Mouse (Mus musculus): Measurements from ENCODE around the gene Olfr342. TPM values are rescaled to one million over a fixed set of nuclear protein-coding genes. Genes with fewer than 3 reads are reported as not detected.
A peak's percentile ranks its signal among the peaks of the same experiment; 100 is the strongest.

The Olfr342 gene
- not detected for total RNA-seq (2021)

DNA sequence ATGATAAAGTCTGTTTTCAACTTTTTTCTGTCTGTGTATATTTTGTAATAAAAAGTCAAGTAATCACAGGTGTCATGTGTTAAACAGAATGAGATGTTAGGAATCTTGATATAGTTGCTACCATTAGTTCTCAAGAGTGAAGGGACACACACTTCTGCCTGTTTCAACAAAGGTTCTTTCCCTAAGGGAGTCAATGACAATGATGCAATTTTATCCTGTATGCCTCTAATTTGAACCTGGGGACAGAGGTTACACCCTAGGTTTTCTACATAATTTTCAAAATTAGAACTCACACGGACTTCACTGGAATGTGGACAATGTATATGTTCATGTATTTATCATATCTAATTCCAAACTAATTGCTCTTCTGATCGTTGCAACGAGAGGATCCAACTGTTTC lies at the start of gene Olfr342:
TSS of gene Olfr342 (plus strand) at position 301 of the 400 bp plus-strand sequence.
- no peak for DNase-seq (ENCODE audit: extremely low spot score in 1 of 2, low spot score in 1 of 2)

DNA sequence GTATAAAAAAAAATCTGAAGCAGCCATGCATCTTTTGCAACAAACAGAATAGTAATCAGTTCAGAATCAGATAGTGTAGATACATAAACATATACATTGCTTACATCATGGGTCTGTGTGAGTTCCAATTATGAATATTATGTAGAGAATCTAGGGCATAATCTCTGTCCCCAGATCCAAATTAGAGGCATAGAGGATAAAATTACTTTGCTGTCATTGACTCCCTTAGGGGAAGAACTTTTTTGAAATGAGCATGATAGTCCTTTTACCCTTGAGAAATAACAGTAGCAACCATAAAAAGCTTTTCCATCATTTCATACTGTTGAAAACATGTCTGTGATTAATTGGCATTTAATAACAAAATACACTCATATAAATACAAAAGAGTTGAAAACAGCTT lies 42.4 kb upstream of the Olfr342 start, which contains the start of gene Olfr341:
TSS of gene Olfr341 (minus strand) at position 101 of the 400 bp plus-strand sequence.
- no peak for DNase-seq (ENCODE audit: extremely low spot score in 1 of 2, low spot score in 1 of 2)

DNA sequence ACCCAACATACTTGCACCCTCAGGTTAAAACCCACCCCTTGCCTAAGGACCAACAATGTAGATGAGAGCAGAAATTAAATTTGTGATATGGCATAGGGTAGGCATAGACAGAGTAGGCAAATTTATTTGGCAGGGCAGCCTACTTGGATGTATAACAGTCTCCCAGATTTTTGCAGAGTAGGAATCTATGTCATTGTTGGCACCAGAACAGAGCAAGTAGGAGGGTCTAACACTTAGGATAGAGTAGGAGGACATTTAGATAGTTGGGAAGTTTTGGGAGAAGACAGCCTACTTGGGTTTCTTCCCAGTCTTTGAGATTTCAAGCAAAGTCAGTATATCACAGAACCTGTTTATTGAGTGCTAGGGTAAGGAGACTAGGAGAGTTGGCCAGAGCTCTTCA lies 40.4 kb downstream of the Olfr342 start:
- no peak for DNase-seq (ENCODE audit: extremely low spot score in 1 of 2, low spot score in 1 of 2)

DNA sequence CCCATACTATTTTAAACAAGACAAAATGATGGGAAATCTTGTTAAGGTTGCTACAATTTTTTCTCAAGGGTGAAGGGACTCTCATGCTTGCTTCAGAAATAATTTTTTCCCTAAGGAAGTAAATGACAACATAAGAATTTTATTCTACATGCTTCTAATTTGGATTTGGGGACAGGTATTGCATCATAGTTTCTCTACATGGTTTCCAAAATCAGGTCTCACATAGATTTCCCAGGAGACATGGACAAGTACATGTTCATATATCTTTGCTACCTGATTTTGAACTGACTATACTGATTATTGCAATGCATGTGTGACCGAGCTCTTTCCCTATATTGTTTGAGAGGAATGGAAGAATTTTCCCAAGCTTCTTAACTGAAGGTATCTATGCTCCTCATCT lies 41.6 kb downstream of the Olfr342 start, which contains the start of gene Olfr344:
TSS of gene Olfr344 (plus strand) at position 301 of the 400 bp plus-strand sequence.
- no peak for DNase-seq (ENCODE audit: extremely low spot score in 1 of 2, low spot score in 1 of 2)

DNA sequence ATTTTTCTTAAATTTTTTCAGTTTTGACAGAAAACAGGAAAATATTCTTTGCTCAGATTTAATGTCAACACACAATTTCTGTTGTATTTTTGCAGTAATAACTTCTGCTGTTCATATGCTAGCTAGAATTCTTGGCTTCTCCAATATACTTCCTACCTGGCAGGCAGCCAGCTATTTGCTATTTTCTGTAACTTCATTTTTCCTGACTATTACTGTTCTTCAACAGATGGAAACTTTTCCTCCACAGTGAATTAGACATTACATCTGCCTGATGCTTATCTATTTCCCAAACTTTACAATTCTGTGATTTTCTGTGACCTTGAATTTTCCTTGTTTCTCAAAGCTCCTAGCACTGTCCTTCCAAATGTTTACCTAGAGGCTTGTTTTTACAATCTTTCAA lies 42.2 kb downstream of the Olfr342 start:
- DNase-seq (ENCODE audit: extremely low spot score in 1 of 2, low spot score in 1 of 2) = peak in 1 of 2 experiments; percentile 2

DNA sequence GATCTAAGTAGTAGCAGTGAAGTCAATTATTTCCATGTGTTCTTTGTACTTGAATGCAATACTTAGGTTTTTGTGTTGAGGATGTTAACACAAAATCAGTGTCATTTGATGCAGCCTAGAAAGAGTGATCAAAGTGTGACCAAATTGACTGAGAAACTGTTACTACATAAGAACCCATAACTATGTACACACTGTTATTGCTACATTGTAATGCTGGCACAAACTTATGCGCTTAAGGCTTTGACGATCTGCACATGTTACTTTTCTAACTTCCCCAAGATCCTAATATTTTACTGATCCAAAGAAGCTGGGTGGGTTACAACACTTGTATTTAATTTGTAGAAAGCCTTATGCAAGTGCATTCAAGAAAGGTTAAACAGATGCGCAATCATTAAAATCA lies 43.0 kb downstream of the Olfr342 start:
- DNase-seq (ENCODE audit: extremely low spot score in 1 of 2, low spot score in 1 of 2) = no peak

Other genes with a start within 250 kb of the Olfr342 start
- gene Olfr338, start 151.5 kb upstream of the Olfr342 start, total RNA-seq (2021) = not detected
- gene Olfr339, start 106.1 kb upstream of the Olfr342 start, total RNA-seq (2021) = not detected
- not detected for gene Olfr340, start 72.4 kb upstream of the Olfr342 start, total RNA-seq (2021)
- not detected for gene Olfr341, start 42.5 kb upstream of the Olfr342 start, total RNA-seq (2021)
- not detected for gene Olfr344, start 41.7 kb downstream of the Olfr342 start, total RNA-seq (2021)
- gene Olfr345, start 115.0 kb downstream of the Olfr342 start, total RNA-seq (2021) = not detected
- not detected for gene Olfr346, start 160.8 kb downstream of the Olfr342 start, total RNA-seq (2021)
- gene Olfr347, start 206.9 kb downstream of the Olfr342 start, total RNA-seq (2021) = not detected

All from layer of hippocampus, postnatal 25 days (tissue).